Mouse (Mus musculus): Measurements from ENCODE around the gene Pcgf2. TPM values are rescaled to one million over a fixed set of nuclear protein-coding genes. Genes with fewer than 3 reads are reported as not detected.
"Not testable (repeated sequence)": the region's sequence is repeated elsewhere in the genome, so short reads cannot be mapped to it uniquely, and the experiment has no call there.

Pcgf2 gene
- polyA plus RNA-seq, 1 experiment: 175 TPM

DNA sequence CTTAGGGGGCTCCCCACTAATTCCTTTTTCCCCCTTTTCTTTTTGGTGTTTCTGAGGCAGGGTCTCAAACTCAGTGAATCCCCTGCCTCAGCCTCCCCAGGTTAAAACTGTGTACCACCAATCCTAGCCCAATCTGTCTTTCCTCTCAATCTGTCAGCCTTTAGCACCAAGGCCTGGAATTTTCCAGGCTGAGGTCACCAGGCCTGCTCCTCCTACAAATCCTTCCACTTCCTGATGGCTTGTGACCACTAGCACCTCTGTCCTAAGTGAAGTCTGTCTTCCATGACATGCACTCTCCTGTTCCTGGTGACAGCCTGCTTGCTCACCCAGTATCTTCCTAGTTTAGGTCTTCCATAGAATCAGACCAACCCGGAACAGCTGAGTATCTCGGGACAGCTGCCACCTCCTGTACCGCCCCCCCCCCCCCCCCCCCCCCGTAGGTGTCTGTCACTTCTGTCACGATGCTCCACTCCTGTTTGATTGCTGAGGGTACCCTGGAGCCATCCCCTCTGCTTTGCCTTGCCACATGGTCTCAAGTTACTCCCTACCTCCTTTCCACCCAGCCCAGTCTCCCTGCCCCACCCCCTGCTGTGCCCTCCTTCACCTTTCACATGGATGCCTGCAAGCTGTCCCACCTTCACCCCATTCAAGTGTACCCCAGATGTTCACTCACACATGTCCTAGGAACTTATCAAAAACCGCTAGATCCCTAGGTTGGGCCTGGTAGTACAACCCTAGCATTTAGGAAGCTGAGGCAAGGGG is 42.9 kb downstream of the Pcgf2 start:
- TF ChIP-seq POLR2A (IDR thresholded peaks at IDR 0.05; ENCODE audit: borderline replicate concordance, extremely low read depth, insufficient read depth, insufficient read length, poor library complexity, severe bottlenecking) (no peak), CTCF (IDR thresholded peaks at IDR 0.05; ENCODE audit: borderline replicate concordance, extremely low read depth, insufficient read depth, insufficient read length) (no peak)

DNA sequence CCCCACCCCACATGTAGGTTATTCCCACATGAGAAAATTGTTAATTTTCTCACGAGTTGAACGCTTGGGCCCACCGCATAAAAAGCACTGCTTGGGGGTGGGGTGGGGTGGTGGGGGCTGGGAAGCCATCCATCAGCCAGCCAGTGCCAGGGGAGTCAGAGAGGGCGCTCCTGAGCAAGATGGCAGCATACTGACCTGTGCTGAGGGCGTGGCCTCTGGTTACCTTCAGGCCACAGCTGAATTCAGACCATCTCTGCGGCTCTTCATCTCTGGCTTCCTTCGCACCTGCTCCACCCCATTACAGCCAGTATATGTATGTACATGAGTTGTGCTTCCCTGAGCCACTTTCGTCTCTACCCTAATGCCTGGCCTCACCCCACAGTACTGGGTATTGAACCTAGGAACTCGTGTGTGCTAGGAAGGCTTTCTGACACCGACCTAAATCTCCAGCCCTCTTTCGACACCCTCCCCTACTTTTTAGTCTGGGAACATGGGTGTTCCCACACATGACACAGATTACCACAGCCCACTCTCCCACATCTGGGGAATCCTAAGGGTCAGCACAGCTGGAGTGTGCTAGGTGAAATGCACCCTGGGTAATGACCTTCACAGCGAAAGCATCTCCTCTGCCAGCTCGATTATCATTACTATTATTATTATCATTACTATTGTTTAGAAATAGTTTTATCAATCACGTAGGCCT is 43.9 kb downstream of the Pcgf2 start:
- DNase-seq (ENCODE audit: low read depth): no peak
- TF ChIP-seq CTCF (IDR thresholded peaks at IDR 0.05; ENCODE audit: borderline replicate concordance, extremely low read depth, insufficient read depth, insufficient read length) (no peak), POLR2A (IDR thresholded peaks at IDR 0.05; ENCODE audit: borderline replicate concordance, extremely low read depth, insufficient read depth, insufficient read length, poor library complexity, severe bottlenecking) (no peak)

More for the DNA sequence above, 42.9 kb downstream of the Pcgf2 start:
- no peak for DNase-seq (ENCODE audit: low read depth)

DNA sequence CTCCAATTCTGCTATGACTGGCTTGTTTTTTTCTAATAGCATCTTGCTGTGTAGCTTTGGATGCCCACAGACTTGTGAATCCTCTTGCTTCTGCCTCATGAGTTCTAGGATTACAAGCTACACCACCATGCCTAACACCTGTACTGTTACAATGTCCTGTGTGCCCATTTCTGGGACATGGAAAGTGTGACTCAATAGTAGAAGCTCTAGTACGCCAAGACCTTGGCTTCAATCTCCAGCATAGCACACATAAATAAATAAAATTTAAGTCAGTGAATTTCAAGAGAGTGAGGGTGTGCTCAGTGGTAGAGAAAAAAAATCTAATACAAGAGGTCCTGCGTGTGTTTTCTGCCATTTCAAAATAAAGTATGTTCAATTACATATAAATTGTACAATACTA is 46.1 kb downstream of the Pcgf2 start:
- DNase-seq (ENCODE audit: low read depth): no peak
- TF ChIP-seq POLR2A (IDR thresholded peaks at IDR 0.05; ENCODE audit: borderline replicate concordance, extremely low read depth, insufficient read depth, insufficient read length, poor library complexity, severe bottlenecking): no peak
- TF ChIP-seq CTCF (IDR thresholded peaks at IDR 0.05; ENCODE audit: borderline replicate concordance, extremely low read depth, insufficient read depth, insufficient read length): no peak

DNA sequence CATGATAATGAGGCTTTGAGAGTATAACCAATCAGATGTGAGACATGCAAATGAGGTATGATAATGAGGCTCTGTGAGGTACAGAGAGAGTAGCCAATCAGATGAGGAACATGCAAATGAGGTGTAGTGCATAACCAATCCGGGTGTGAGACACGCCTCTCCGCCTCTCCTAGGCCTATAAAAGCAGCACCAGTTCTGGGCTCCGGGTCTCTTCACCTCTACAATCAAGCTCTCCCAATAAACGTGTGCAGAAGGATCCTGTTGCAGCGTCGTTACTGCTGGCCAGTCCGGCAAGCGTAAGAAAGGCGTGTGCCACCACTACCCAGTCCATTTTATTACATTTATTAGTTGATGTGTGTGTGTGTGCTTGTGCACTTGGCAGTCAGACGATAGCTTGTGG is 46.9 kb downstream of the Pcgf2 start:
- DNase-seq (ENCODE audit: low read depth): not testable (repeated sequence)

DNA sequence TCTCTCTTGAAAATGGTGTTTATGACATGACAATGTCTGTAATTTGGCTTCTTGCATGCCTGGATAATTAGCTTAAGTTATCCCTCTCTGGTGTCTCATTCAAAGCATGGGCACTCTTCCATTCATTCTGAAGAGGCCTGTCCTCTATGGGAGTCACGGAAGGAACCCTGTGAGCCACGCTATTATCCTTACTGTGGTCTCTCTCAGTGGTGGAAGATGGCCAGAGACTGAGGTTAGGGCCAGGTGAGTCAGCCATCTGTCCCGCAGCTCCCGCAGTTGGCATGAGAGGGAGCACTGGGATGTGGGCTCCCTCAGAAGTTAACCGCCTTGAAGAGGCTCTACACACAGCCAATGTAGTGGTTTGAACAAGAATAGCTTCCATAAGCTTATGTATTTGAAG is 50.0 kb downstream of the Pcgf2 start:
- DNase-seq (ENCODE audit: low read depth): no peak
- TF ChIP-seq POLR2A (IDR thresholded peaks at IDR 0.05; ENCODE audit: borderline replicate concordance, extremely low read depth, insufficient read depth, insufficient read length, poor library complexity, severe bottlenecking): no peak
- TF ChIP-seq CTCF (IDR thresholded peaks at IDR 0.05; ENCODE audit: borderline replicate concordance, extremely low read depth, insufficient read depth, insufficient read length): no peak

DNA sequence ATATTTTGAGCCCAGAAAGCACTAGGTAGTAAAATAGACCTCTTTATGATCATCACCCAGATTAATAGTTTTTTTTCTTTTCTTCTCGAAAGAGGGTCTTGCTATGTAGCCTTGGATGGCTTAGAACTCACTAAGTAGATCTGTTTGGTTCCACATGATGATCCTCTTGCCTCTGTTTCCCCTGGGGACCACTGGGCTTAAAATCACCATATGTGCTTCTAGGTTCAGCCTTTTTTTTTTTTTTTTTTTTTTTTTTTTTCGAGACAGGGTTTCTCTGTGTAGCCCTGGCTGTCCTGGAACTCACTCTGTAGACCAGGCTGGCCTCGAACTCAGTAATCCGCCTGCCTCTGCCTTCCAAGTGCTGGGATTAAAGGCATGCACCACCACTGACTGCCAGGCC is 51.8 kb downstream of the Pcgf2 start:
- DNase-seq (ENCODE audit: low read depth): not testable (repeated sequence)

DNA sequence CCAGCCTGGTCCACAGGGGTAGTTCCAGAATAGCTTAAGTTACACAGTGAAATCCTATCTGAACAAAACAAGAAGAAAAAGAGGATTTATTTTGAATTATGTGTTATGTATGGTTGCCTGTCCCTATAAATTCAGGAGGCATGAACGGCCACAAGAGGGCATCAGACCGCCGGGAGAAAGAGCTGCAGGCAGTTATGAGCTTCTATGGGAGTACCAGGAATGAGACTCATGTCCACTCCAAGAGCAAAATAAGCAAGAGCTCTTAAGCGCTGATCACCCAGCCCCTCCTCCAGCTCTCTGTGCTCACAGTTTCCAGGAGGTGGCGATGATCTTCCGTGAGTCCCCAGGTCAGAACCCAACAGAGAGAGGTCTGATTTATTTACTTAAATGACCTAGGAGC is 55.5 kb downstream of the Pcgf2 start:
- peak; percentile 80 for TF ChIP-seq CTCF (IDR thresholded peaks at IDR 0.05; ENCODE audit: borderline replicate concordance, extremely low read depth, insufficient read depth, insufficient read length)
- TF ChIP-seq POLR2A (IDR thresholded peaks at IDR 0.05; ENCODE audit: borderline replicate concordance, extremely low read depth, insufficient read depth, insufficient read length, poor library complexity, severe bottlenecking): no peak
- peak; percentile 82 for DNase-seq (ENCODE audit: low read depth)

DNA sequence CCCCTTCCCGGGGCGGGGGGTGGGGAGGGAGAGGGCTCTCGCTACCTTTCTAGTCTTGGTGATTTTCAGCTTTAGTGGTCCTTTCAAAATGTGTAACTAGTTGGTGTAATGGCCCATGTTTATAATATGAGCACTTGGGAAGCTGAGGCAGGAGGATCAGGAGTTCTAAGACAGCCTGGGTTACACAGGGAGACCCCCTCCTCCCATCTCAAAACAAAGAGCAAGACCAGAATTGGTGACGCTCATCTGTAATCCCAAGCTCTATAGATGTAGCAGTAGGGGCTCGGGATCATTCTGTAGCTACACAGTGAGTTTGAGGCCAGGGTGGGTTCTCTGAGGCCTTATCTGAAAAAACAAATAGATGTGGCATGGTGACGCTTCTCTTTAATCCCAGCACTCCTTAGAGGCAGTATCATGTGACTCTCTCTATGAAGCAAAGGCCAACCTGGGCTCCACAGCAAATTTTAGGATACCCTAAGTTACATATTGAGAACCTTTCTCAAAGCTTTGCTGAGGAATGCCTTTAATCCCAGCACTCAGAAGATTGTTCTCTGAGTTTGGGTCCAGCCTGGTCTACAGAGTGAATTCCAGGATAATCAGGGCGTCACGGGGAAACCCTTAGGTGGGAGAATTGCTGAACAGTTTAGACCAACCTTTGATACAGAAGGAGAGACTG is 56.8 kb downstream of the Pcgf2 start:
- TF ChIP-seq CTCF (IDR thresholded peaks at IDR 0.05; ENCODE audit: borderline replicate concordance, extremely low read depth, insufficient read depth, insufficient read length) (no peak), POLR2A (IDR thresholded peaks at IDR 0.05; ENCODE audit: borderline replicate concordance, extremely low read depth, insufficient read depth, insufficient read length, poor library complexity, severe bottlenecking) (no peak)

DNA sequence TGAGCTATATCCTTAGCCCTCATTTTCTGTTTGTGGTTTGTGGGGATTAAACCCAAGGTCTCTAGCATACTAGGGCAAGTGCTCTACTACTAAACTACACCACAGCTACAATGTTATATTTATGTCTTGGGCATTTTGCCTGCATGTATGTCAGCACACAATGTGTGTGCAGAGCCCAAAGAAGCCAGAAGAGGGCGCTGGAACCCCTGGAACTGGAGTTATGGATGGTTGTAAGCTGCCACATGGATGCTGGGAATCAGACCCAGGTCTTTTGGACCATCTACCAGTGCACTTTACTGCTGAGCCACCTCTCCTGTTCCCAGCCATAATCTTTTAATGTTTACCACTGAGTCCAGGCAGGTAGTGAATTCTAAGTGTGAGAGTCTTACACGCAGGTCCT is 57.6 kb downstream of the Pcgf2 start:
- TF ChIP-seq CTCF (IDR thresholded peaks at IDR 0.05; ENCODE audit: borderline replicate concordance, extremely low read depth, insufficient read depth, insufficient read length): no peak
- no peak for TF ChIP-seq POLR2A (IDR thresholded peaks at IDR 0.05; ENCODE audit: borderline replicate concordance, extremely low read depth, insufficient read depth, insufficient read length, poor library complexity, severe bottlenecking)
- no peak for DNase-seq (ENCODE audit: low read depth)

More for the DNA sequence above, 56.8 kb downstream of the Pcgf2 start:
- DNase-seq (ENCODE audit: low read depth): no peak

DNA sequence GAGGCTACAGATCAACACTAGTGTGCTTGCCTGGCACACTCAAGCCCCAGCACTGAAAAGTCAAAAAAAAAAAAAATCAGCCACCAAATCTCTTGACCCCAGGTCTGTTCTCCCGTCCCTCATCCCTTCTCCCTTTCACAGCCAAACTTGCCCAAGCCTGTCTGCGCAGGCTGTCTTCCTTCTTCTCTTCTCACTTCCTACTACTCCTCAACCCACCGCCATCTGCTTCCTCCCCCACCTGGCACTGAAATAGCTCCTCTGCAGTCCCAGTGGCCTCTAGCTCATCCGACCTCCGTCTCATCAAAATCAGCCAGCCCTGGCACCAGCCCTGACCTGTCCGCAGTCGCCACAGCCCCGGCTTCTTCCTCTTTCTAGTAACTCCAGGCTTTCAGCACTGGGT is 58.6 kb downstream of the Pcgf2 start:
- no peak for TF ChIP-seq POLR2A (IDR thresholded peaks at IDR 0.05; ENCODE audit: borderline replicate concordance, extremely low read depth, insufficient read depth, insufficient read length, poor library complexity, severe bottlenecking)
- TF ChIP-seq CTCF (IDR thresholded peaks at IDR 0.05; ENCODE audit: borderline replicate concordance, extremely low read depth, insufficient read depth, insufficient read length): no peak
- DNase-seq (ENCODE audit: low read depth): no peak

Other genes with a start within 250 kb of the Pcgf2 start
- gene 4933428G20Rik, start 200.2 kb downstream of the Pcgf2 start, polyA plus RNA-seq (2012; rRNA removed): 0.12 and 0.21 TPM in 2 replicates
- 45.1 and 70.2 TPM in 2 replicates for gene Srcin1, start 124.3 kb downstream of the Pcgf2 start, polyA plus RNA-seq (2012; rRNA removed)
- gene Epop, start 70.8 kb downstream of the Pcgf2 start, polyA plus RNA-seq (2012; rRNA removed): 7.0 and 9.9 TPM in 2 replicates
- 40.8 and 49.6 TPM in 2 replicates for gene Mllt6, start 37.1 kb downstream of the Pcgf2 start, polyA plus RNA-seq (2012; rRNA removed)
- 13.1 and 13.5 TPM in 2 replicates for gene Cisd3, start 14.7 kb downstream of the Pcgf2 start, polyA plus RNA-seq (2012; rRNA removed)
- 356 and 525 TPM in 2 replicates for gene Psmb3, start 2.9 kb upstream of the Pcgf2 start, polyA plus RNA-seq (2012; rRNA removed)
- gene Pip4k2b, start 44.2 kb upstream of the Pcgf2 start, polyA plus RNA-seq (2012; rRNA removed): 68.5 and 92.5 TPM in 2 replicates
- 19.7 and 21.2 TPM in 2 replicates for gene Cwc25, start 66.1 kb upstream of the Pcgf2 start, polyA plus RNA-seq (2012; rRNA removed)
- gene 1700001P01Rik, start 75.4 kb upstream of the Pcgf2 start, polyA plus RNA-seq (2012; rRNA removed): 0.46 and 0.69 TPM in 2 replicates
- gene Rpl23, start 81.9 kb upstream of the Pcgf2 start, polyA plus RNA-seq (2012; rRNA removed): 396 and 444 TPM in 2 replicates
- 91.7 and 139 TPM in 2 replicates for gene Lasp1, start 98.5 kb upstream of the Pcgf2 start, polyA plus RNA-seq (2012; rRNA removed)
- gene B230217C12Rik, start 140.3 kb upstream of the Pcgf2 start, polyA plus RNA-seq (2012; rRNA removed): 26.7 and 27.3 TPM in 2 replicates
- gene Fbxo47, start 183.7 kb upstream of the Pcgf2 start, polyA plus RNA-seq (2012; rRNA removed): 0.88 and 0.90 TPM in 2 replicates